Mouse (Mus musculus) cerebellum, adult 2 months (tissue): ENCODE results near the gene Prmt1.
A peak's percentile ranks its signal among the peaks of the same experiment; 100 is the strongest.

Source experiments
- CTCF ChIP-seq: fragments of 200-500 bp; IDR thresholded peaks from 2 replicates; pipeline ENCODE4 v1.5.1; 2011; ENCODE audit warnings: low read depth, mild to moderate bottlenecking, control low read depth, low read length, moderate library complexity, borderline replicate concordance; ENCODE audit not compliant: insufficient read depth
- POLR2A ChIP-seq: fragments of 200-500 bp; IDR thresholded peaks from 2 replicates; pipeline ENCODE4 v1.6.1; 2011; ENCODE audit warnings: low read length, control low read depth, borderline replicate concordance; ENCODE audit not compliant: insufficient read depth

DNA sequence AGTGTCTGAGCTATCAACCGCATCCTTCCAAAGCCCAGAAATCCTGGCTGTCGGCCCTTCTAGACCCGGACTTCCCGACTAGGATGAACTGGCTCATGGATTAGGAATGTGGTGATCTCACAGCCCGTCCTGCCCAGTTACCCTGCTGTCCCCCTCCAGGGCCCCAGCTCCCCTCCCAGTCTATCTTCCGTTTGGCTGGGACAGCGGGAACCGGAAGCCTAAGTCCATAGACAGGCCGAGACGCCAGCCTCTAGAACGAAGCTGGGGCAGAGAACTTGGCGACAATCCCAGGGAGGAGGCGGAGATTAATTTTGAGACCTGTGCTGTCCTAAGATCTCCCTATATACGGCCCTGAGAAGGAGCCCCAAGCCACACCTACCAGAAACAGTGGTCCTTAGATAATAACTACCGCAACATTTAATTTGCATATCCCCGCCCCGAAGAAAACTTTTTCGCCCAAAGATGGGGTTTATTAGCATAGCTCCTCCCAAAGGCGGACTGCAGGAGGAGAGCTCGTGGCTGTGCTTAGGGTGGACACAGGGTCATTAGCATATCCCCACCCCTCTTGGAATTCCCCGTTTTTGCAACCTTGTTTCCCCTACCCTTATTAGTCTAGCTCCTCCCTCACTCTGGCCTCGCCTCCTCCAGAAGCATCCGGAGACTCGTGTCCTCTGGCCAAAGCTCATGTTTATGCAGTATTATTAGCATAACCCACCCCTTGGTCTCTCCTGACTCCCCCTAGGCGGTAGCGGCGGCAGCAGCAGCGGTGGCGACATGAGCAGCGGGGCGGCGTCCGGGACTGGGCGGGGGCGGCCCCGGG is 31.1 kb upstream of the Prmt1 start, which contains the start of gene Rras:
- TF ChIP-seq POLR2A = peak; percentile 8; the same call in 1 of the 2 replicates
- no peak for TF ChIP-seq CTCF
